In the genomic region with DNA sequence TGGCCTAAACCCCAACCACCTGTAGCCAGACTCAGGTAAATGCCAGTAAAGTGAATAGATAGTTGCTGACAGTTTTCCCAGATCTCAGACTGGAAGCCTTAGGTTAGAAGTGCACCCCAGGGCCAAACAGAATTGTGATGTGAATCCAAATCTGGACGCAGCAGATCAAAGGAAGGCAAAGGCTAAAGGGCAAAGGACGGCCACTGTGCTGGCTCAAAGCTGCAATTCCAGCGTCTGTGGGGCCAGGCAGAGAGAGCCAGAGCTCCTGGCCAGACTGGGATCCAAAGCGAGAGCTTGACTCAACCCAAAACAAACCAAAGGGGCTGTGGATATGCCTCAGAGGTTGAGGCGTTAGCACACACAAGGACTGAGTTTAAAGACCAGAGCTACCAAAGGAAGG, we compare ENCODE assay signal across 22 mouse cellular contexts. TPM values are rescaled to one million over a fixed set of nuclear protein-coding genes. Genes with fewer than 3 reads are reported as not detected.
DNase-seq lines count a peak whose midpoint lies in the region; ATAC-seq and TF ChIP-seq lines count a peak whose summit lies in the region.
"Had no signal": no experiment of that assay in that cellular context is flagged by ENCODE, and none has a peak within 500 bp of the region (broad histone marks: within the 10 kb centered on the region; RNA-seq: fewer than 3 reads in every experiment).

No protein-coding gene starts in this region.

- peak; percentile 55 for ATAC-seq in liver, embryonic 16.5 days (ENCODE audit: low read depth)
- ATAC-seq: forebrain, embryonic 14.5 days; hindbrain, embryonic 16.5 days had no signal

- WGBS in kidney, adult 2 months = 50% methylated on average over 5 of the region's 5 CpGs
- 15% methylated on average over 5 of the region's 5 CpGs for WGBS in liver, adult 2 months
- 56% methylated on average over 5 of the region's 5 CpGs for WGBS in liver, embryonic 16.5 days (ENCODE audit: insufficient replicate concordance)

- TF ChIP-seq POLR2A in kidney, adult 2 months (IDR thresholded peaks at IDR 0.05; ENCODE audit: low read depth, low read length) = no peak
- TF ChIP-seq POLR2A in liver, adult 2 months (IDR thresholded peaks at IDR 0.05; ENCODE audit: extremely low read depth, insufficient read depth, low read length) = no peak

- no peaks in the 10 kb centered on the region for H3K27me3 ChIP-seq in kidney, adult 2 months (replicated peaks; ENCODE audit: control insufficient read depth, insufficient read depth, low read length)
- H3K27me3 ChIP-seq in liver, adult 2 months (ENCODE audit: control insufficient read depth, insufficient read depth, low read length) = no peaks in the 10 kb centered on the region
- H3K27me3 ChIP-seq in liver, embryonic 16.5 days (ENCODE audit: control insufficient read depth, insufficient read depth, low read depth, low read length) = no peaks in the 10 kb centered on the region
- H3K27me3 ChIP-seq: embryonic facial prominence, embryonic 15.5 days; heart, embryonic 13.5 days; hindbrain, embryonic 12.5 days had no signal

- H3K4me3 ChIP-seq in kidney, adult 2 months (ENCODE audit: insufficient read depth, low read depth, low read length) = no peak overlapping the region
- H3K4me3 ChIP-seq in liver, adult 2 months (ENCODE audit: insufficient read depth, low read depth, low read length) = no peak overlapping the region
- H3K4me3 ChIP-seq in liver, embryonic 16.5 days (ENCODE audit: low read depth, low read length) = no peak overlapping the region
- H3K4me3 ChIP-seq: embryonic facial prominence, embryonic 15.5 days; erythroblast, embryonic 14.5 days; forebrain, embryonic 10.5 days; gastrocnemius, adult 2 months; heart, embryonic 13.5 days; hindbrain, embryonic 12.5 days had no signal

- H3K4me2 ChIP-seq in liver, embryonic 16.5 days (ENCODE audit: low read depth, low read length) = no peak overlapping the region
- H3K4me2 ChIP-seq: embryonic facial prominence, embryonic 15.5 days; heart, embryonic 13.5 days; hindbrain, embryonic 12.5 days had no signal

- DNase-seq in adrenal gland, postnatal 10 days = peak; percentile 29
- DNase-seq in adrenal gland, adult (ENCODE audit: inconsistent age in 2 of 2, low spot score in 1 of 2) = no peak
- peak; percentile 58 for DNase-seq in kidney, adult 2 months
- DNase-seq in kidney, postnatal 25 days = no peak
- DNase-seq in liver, adult 2 months (ENCODE audit: extremely low read depth, low read depth, low spot score) = peak; percentile 96
- DNase-seq in left cerebral cortex, postnatal 10 days (ENCODE audit: extremely low spot score in 1 of 2, low spot score in 2 of 2) = no peak
- DNase-seq in neural tube, embryonic 10.5 days (ENCODE audit: extremely low spot score, low spot score) = no peak
- DNase-seq: cerebellum, adult 18-20 months; cerebellum, adult 9-11 months; cerebellum, postnatal 36 days; embryo, embryonic 11 days; gastrocnemius, adult 2 months; gastrocnemius, postnatal 25 days; heart, postnatal 36 days had no signal

- H3K27ac ChIP-seq in kidney, adult 2 months (ENCODE audit: insufficient read depth, low read depth, low read length) = no peak overlapping the region
- H3K27ac ChIP-seq in liver, adult 2 months (replicated peaks; ENCODE audit: insufficient read depth, low read depth, low read length) = peak overlapping the region; percentile 78
- H3K27ac ChIP-seq in liver, embryonic 16.5 days (ENCODE audit: low read length) = no peak overlapping the region
- H3K27ac ChIP-seq: embryonic facial prominence, embryonic 15.5 days; forebrain, embryonic 10.5 days; gastrocnemius, adult 2 months; heart, embryonic 13.5 days; hindbrain, embryonic 12.5 days had no signal

- peaks cover 9% of the 10 kb centered on the region; the same call in 1 of the 2 replicates for H3K79me2 ChIP-seq in liver, adult 2 months (ENCODE audit: control insufficient read depth, insufficient read depth, low read length)

- H3K36me3 ChIP-seq in kidney, adult 2 months (ENCODE audit: control insufficient read depth, insufficient read depth, low read length) = no peaks in the 10 kb centered on the region
- peaks cover 43% of the 10 kb centered on the region for H3K36me3 ChIP-seq in liver, adult 2 months (ENCODE audit: control insufficient read depth, insufficient read depth, low read length)
- peaks cover 4% of the 10 kb centered on the region; the same call in 1 of the 2 replicates for H3K36me3 ChIP-seq in liver, embryonic 16.5 days (ENCODE audit: control insufficient read depth, insufficient read depth)

- no peak for TF ChIP-seq CTCF in kidney, adult 2 months (conservative IDR thresholded peaks at IDR 0.05; ENCODE audit: insufficient read depth, insufficient read length, low read depth, low read length)
- TF ChIP-seq CTCF in liver, adult 2 months (IDR thresholded peaks at IDR 0.05; ENCODE audit: low read depth, low read length) = no peak

- H3K4me1 ChIP-seq in kidney, adult 2 months (ENCODE audit: control insufficient read depth, insufficient read depth, low read length) = no peaks in the 10 kb centered on the region
- H3K4me1 ChIP-seq in liver, adult 2 months (ENCODE audit: control insufficient read depth, insufficient read depth, low read length) = peaks cover 7% of the 10 kb centered on the region
- no peaks in the 10 kb centered on the region; the same call in 1 of the 2 replicates for H3K4me1 ChIP-seq in liver, embryonic 16.5 days (ENCODE audit: control insufficient read depth, low read depth, low read length)
- H3K4me1 ChIP-seq: embryonic facial prominence, embryonic 15.5 days; forebrain, embryonic 10.5 days; hindbrain, embryonic 12.5 days had no signal

- H3K9ac ChIP-seq in liver, adult 2 months (ENCODE audit: low read depth, low read length) = no peak overlapping the region
- no peak overlapping the region for H3K9ac ChIP-seq in liver, embryonic 16.5 days (ENCODE audit: low read depth, low read length)
- H3K9ac ChIP-seq: embryonic facial prominence, embryonic 15.5 days; heart, embryonic 13.5 days; hindbrain, embryonic 12.5 days had no signal

- intact Hi-C loops in left cerebral cortex, postnatal 10 days (cut with DNase I) = no loop called here

- H3K9me3 ChIP-seq in liver, embryonic 16.5 days (replicated peaks; ENCODE audit: control insufficient read depth, low read length) = no peaks in the 10 kb centered on the region
- H3K9me3 ChIP-seq: embryonic facial prominence, embryonic 15.5 days; forebrain, embryonic 10.5 days; heart, embryonic 13.5 days; hindbrain, embryonic 12.5 days had no signal

RNA-seq across cellular contexts. Expression of gene Nup54, which starts 23.7 kb away (rescaled TPM):
- total RNA-seq in adrenal gland, postnatal 10 days (2021) = 10 to 100 TPM; 30.3 to 34.0 TPM
- 14.5 and 14.8 TPM in 2 replicates for polyA plus RNA-seq in kidney, adult 2 months (2012; rRNA removed)
- 20.0 and 21.9 TPM in 2 replicates for total RNA-seq in liver, adult 2 months (2014; rRNA removed)
- polyA plus RNA-seq in liver, adult 2 months (2012; rRNA removed) = 13.4 and 13.7 TPM in 2 replicates
- 23.0 and 28.0 TPM in 2 replicates for polyA plus RNA-seq in liver, embryonic 16.5 days (2015; fragmentation: Nextera tagmentation; extraction: Ambion mirVana)
- total RNA-seq in left cerebral cortex, postnatal 10 days (2021) = 10 to 100 TPM; 38.0 to 41.7 TPM

RNA-seq across cellular contexts. Expression of gene Scarb2, which starts 47.9 kb away (rescaled TPM):
- 10 to 100 TPM; 79.6 to 80.6 TPM for total RNA-seq in adrenal gland, postnatal 10 days (2021)
- 17.7 and 19.9 TPM in 2 replicates for polyA plus RNA-seq in kidney, adult 2 months (2012; rRNA removed)
- 112 and 122 TPM in 2 replicates for total RNA-seq in liver, adult 2 months (2014; rRNA removed)
- 28.5 and 32.4 TPM in 2 replicates for polyA plus RNA-seq in liver, adult 2 months (2012; rRNA removed)
- polyA plus RNA-seq in liver, embryonic 16.5 days (2015; fragmentation: Nextera tagmentation; extraction: Ambion mirVana) = 7.8 and 8.0 TPM in 2 replicates
- 10 to 100 TPM; 90.0 to 92.6 TPM for total RNA-seq in left cerebral cortex, postnatal 10 days (2021)

Comparison
In these comparisons a context has a peak if more than half of its experiments do, and no peak if none do; other contexts are left out.
1. DNase-seq: peak in adrenal gland, postnatal 10 days (single experiment), kidney, adult 2 months (single experiment) and liver, adult 2 months (single experiment); none in adrenal gland, adult (0 of 2), kidney, postnatal 25 days (0 of 2), left cerebral cortex, postnatal 10 days (0 of 2) and neural tube, embryonic 10.5 days (single experiment).